Mouse (Mus musculus) cerebellum, adult 11 months (tissue): ENCODE data around the gene Aldh1b1.

Source experiments
- DNase-seq: peaks from one replicate; pipeline ENCODE4 v3.0.0; 2022

Gene Aldh1b1

GRCm38 (mm10) chr4:45829907-45830759 lies 31.3 kb downstream of the Aldh1b1 start:
- DNase-seq, result no peak

- no peak for DNase-seq
Measured at GRCm38 (mm10) chr4:45831996-45832395, 33.2 kb downstream of the Aldh1b1 start.

GRCm38 (mm10) chr4:45833461-45833860 lies 34.6 kb downstream of the Aldh1b1 start:
- DNase-seq, result no peak

- no peak for DNase-seq
Measured at GRCm38 (mm10) chr4:45844355-45844754, 45.5 kb downstream of the Aldh1b1 start.

- no peak for DNase-seq
Measured at GRCm38 (mm10) chr4:45846263-45846662, 47.4 kb downstream of the Aldh1b1 start.

GRCm38 (mm10) chr4:45848109-45848824 lies 49.4 kb downstream of the Aldh1b1 start, which contains the start of gene Stra6l:
Gene Stra6l (plus strand): TSS chr4:45848664.
- no peak for DNase-seq

GRCm38 (mm10) chr4:45848825-45849156 lies 50.0 kb downstream of the Aldh1b1 start:
- DNase-seq, result no peak

GRCm38 (mm10) chr4:45849419-45849818 lies 50.6 kb downstream of the Aldh1b1 start:
- no peak for DNase-seq

- DNase-seq, result peak; percentile 2
Measured at GRCm38 (mm10) chr4:45851640-45852051, 52.8 kb downstream of the Aldh1b1 start.

GRCm38 (mm10) chr4:45853496-45854246 lies 54.8 kb downstream of the Aldh1b1 start:
- DNase-seq, result no peak
